Mouse (Mus musculus): ENCODE results near the gene Lrrk1. TPM values are rescaled to one million over a fixed set of nuclear protein-coding genes. Genes with fewer than 3 reads are reported as not detected.

Gene Lrrk1
- total RNA-seq, 2 experiments from 2014 or later, result 13.4 to 23.7 TPM

GRCm38 (mm10) chr7:66385826-66386225 lies 2.3 kb downstream of the Lrrk1 start:
- 0 out of 2 replicates have a peak, but pooled peaks have one; percentile 8 for ATAC-seq (replicated peaks; ENCODE audit: poor library complexity)

- ATAC-seq (replicated peaks; ENCODE audit: poor library complexity), result no peak
Observed at GRCm38 (mm10) chr7:66384891-66385290, 3.3 kb downstream of the Lrrk1 start.

- ATAC-seq (replicated peaks; ENCODE audit: poor library complexity), result peak; percentile 51
Observed at GRCm38 (mm10) chr7:66384213-66384612, 3.9 kb downstream of the Lrrk1 start.

- ATAC-seq (replicated peaks; ENCODE audit: poor library complexity), result 0 out of 2 replicates have a peak, but pooled peaks have one; percentile 23
Observed at GRCm38 (mm10) chr7:66376560-66376959, 11.6 kb downstream of the Lrrk1 start.

GRCm38 (mm10) chr7:66375736-66376135 lies 12.4 kb downstream of the Lrrk1 start:
- no peak for ATAC-seq (replicated peaks; ENCODE audit: poor library complexity)

GRCm38 (mm10) chr7:66373391-66373790 lies 14.8 kb downstream of the Lrrk1 start:
- ATAC-seq (replicated peaks; ENCODE audit: poor library complexity), result no peak

- no peak for ATAC-seq (replicated peaks; ENCODE audit: poor library complexity)
Observed at GRCm38 (mm10) chr7:66370970-66371369, 17.2 kb downstream of the Lrrk1 start.

- ATAC-seq (replicated peaks; ENCODE audit: poor library complexity), result no peak
Observed at GRCm38 (mm10) chr7:66369934-66370445, 18.2 kb downstream of the Lrrk1 start.

- no peak for ATAC-seq (replicated peaks; ENCODE audit: poor library complexity)
Observed at GRCm38 (mm10) chr7:66369071-66369933, 18.8 kb downstream of the Lrrk1 start.

- ATAC-seq (replicated peaks; ENCODE audit: poor library complexity), result no peak
Observed at GRCm38 (mm10) chr7:66365904-66366303, 22.2 kb downstream of the Lrrk1 start, which contains the start of gene Gm10974. Gene Gm10974 (plus strand): TSS chr7:66365905.

- no peak for ATAC-seq (replicated peaks; ENCODE audit: poor library complexity)
Observed at GRCm38 (mm10) chr7:66365411-66365810, 22.7 kb downstream of the Lrrk1 start.

GRCm38 (mm10) chr7:66364491-66364890 lies 23.7 kb downstream of the Lrrk1 start:
- ATAC-seq (replicated peaks; ENCODE audit: poor library complexity), result no peak

- ATAC-seq (replicated peaks; ENCODE audit: poor library complexity), result no peak
Observed at GRCm38 (mm10) chr7:66359044-66359443, 29.1 kb downstream of the Lrrk1 start.

- no peak for ATAC-seq (replicated peaks; ENCODE audit: poor library complexity)
Observed at GRCm38 (mm10) chr7:66358461-66358860, 29.7 kb downstream of the Lrrk1 start.

GRCm38 (mm10) chr7:66355791-66356522 lies 32.2 kb downstream of the Lrrk1 start:
- peak; percentile 93 for ATAC-seq (replicated peaks; ENCODE audit: poor library complexity)

GRCm38 (mm10) chr7:66354911-66355310 lies 33.2 kb downstream of the Lrrk1 start:
- ATAC-seq (replicated peaks; ENCODE audit: poor library complexity), result no peak

GRCm38 (mm10) chr7:66351074-66351473 lies 37.1 kb downstream of the Lrrk1 start:
- ATAC-seq (replicated peaks; ENCODE audit: poor library complexity), result no peak

GRCm38 (mm10) chr7:66349670-66350069 lies 38.5 kb downstream of the Lrrk1 start:
- ATAC-seq (replicated peaks; ENCODE audit: poor library complexity), result no peak

GRCm38 (mm10) chr7:66348588-66348987 lies 39.6 kb downstream of the Lrrk1 start:
- ATAC-seq (replicated peaks; ENCODE audit: poor library complexity), result no peak

GRCm38 (mm10) chr7:66346959-66347663 lies 41.0 kb downstream of the Lrrk1 start:
- ATAC-seq (replicated peaks; ENCODE audit: poor library complexity), result no peak

GRCm38 (mm10) chr7:66343307-66343706 lies 44.8 kb downstream of the Lrrk1 start:
- no peak for ATAC-seq (replicated peaks; ENCODE audit: poor library complexity)
